Mouse (Mus musculus) heart, embryonic 13.5 days (tissue): Measurements from ENCODE around the gene Slc1a7. TPM values are rescaled to one million over a fixed set of nuclear protein-coding genes. Genes with fewer than 3 reads are reported as not detected.

Source experiments
- ATAC-seq: fragments of 200-750 bp; cut with Nextera tagmentation; 2 replicates; pipeline ENCODE4 v1.8.0; 2017; ENCODE audit warnings: moderate TSS enrichment; ENCODE audit not compliant: insufficient number of reproducible peaks, low FRiP score, low TSS enrichment; ENCODE audit errors: extremely low read depth
- H3K27ac ChIP-seq: fragments of 300-500 bp; sonication (generic); replicated peaks from 2 replicates; pipeline ENCODE4 v1.5.1; 2015; ENCODE audit warnings: moderate library complexity, mild to moderate bottlenecking, inconsistent platforms
- H3K27me3 ChIP-seq: fragments of 300-500 bp; sonication (generic); replicated peaks from 2 replicates; pipeline ENCODE4 v1.6.1; 2015; ENCODE audit warnings: mild to moderate bottlenecking, inconsistent platforms
- H3K36me3 ChIP-seq: fragments of 300-500 bp; sonication (generic); 2 replicates; pipeline ENCODE4 v1.6.1; 2015; ENCODE audit warnings: mild to moderate bottlenecking, inconsistent platforms
- H3K4me1 ChIP-seq: fragments of 300-500 bp; sonication (generic); 2 replicates; pipeline ENCODE4 v1.6.1; 2015; ENCODE audit warnings: inconsistent platforms
- H3K4me2 ChIP-seq: fragments of 300-500 bp; sonication (generic); 2 replicates; pipeline ENCODE4 v1.6.1; 2015; ENCODE audit warnings: inconsistent platforms, mild to moderate bottlenecking, moderate library complexity
- H3K4me3 ChIP-seq: fragments of 300-500 bp; sonication (generic); 2 replicates; pipeline ENCODE4 v1.5.1; 2015; ENCODE audit warnings: moderate library complexity, mild to moderate bottlenecking, inconsistent platforms
- H3K9ac ChIP-seq: fragments of 300-500 bp; sonication (generic); 2 replicates; pipeline ENCODE4 v1.6.1; 2015; ENCODE audit warnings: inconsistent platforms, mild to moderate bottlenecking, moderate library complexity
- H3K9me3 ChIP-seq: fragments of 300-500 bp; sonication (generic); 2 replicates; pipeline ENCODE4 v1.6.1; 2016; ENCODE audit warnings: inconsistent platforms
- WGBS: fragments of 180-500 bp; shearing (Covaris S2); methylation state at CpG from one replicate; pipeline ENCODE4 v1.1.7; 2015; ENCODE audit warnings: mixed read lengths; 5-methylcytosine and 5-hydroxymethylcytosine counted together
- polyA plus RNA-seq: library from polyadenylated mRNA; unstranded; fragments of >200 nt; fragmentation: Nextera tagmentation; extraction: Ambion mirVana; gene quantifications from 2 replicates; pipeline ENCODE4 v1.2.1, GENCODE M21; 2015

Slc1a7 gene
- polyA plus RNA-seq, 1 experiment from 2014 or later = not detected

DNA sequence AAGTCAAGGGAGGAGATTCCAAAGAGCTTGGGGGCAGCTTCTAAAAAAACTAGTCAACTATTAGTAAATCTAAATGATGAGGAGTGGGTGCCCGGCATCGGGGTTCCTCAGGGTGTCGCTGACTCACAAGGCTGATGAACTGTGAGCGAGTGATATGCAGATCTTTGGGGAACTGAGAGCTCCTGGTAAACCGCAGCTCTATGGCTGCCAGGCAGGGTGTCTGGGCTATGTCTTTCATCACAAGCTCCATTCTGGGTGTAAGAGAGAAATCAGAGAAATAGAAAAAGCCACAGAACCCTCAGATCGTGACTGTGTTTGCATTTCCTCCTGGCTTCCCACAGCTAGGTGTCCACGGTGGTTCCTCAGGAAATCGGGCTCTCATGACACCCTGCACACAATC lies 20.8 kb downstream of the Slc1a7 start:
- H3K36me3 ChIP-seq = no peaks in the 10 kb centered on the region

DNA sequence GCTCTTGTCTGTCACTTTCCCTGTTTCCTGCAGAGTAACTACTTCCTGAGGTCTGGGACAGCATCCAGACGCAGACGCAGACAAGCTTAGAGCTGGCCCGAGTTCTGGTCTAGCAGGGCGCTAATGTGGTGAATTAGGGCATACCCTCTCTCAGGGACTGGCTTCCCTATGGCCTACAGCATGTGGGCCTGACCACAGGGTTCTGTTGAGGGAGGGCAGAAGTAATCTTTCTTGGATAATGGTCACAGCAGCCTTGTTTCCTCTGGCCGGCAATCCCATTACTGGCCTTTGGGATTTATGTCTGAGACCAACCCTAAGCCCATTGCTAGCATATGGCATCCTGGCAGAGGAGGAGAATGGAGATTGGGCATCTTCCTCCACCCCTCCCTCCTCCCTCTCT lies 22.7 kb downstream of the Slc1a7 start:
- no peak overlapping the region for H3K9ac ChIP-seq
- 53% methylated on average over 5 of the region's 5 CpGs for WGBS
- no peak overlapping the region for H3K4me2 ChIP-seq
- ATAC-seq = no peak
- H3K36me3 ChIP-seq = no peaks in the 10 kb centered on the region
- H3K27me3 ChIP-seq = peaks cover 12% of the 10 kb centered on the region
- peaks cover 7% of the 10 kb centered on the region; the same call in 1 of the 2 replicates for H3K9me3 ChIP-seq
- H3K27ac ChIP-seq = no peak overlapping the region
- peaks cover 19% of the 10 kb centered on the region for H3K4me1 ChIP-seq
- H3K4me3 ChIP-seq = no peak overlapping the region

More for the DNA sequence above, 20.8 kb downstream of the Slc1a7 start:
- Histone ChIP-seq H3K9me3 (no peaks in the 10 kb centered on the region), H3K4me3 (no peak overlapping the region), H3K4me2 (0 out of 2 replicates have a peak overlapping the region, but pooled peaks have one; percentile 5), H3K4me1 (peaks cover 19% of the 10 kb centered on the region), H3K27ac (no peak overlapping the region), H3K27me3 (peaks cover 12% of the 10 kb centered on the region), H3K9ac (0 out of 2 replicates have a peak overlapping the region, but pooled peaks have one; percentile 14)
- ATAC-seq = no peak
- WGBS = 12% methylated on average over 8 of the region's 8 CpGs

GRCm38 (mm10) chr4:107991879-107992278 lies 23.7 kb downstream of the Slc1a7 start:
- 0 out of 2 replicates have a peak overlapping the region, but pooled peaks have one; percentile 12 for H3K9ac ChIP-seq
- H3K27ac ChIP-seq = no peak overlapping the region
- peaks cover 7% of the 10 kb centered on the region; the same call in 1 of the 2 replicates for H3K9me3 ChIP-seq
- no peak overlapping the region for H3K4me2 ChIP-seq
- H3K4me1 ChIP-seq = peaks cover 19% of the 10 kb centered on the region
- peaks cover 12% of the 10 kb centered on the region for H3K27me3 ChIP-seq
- WGBS = 16% methylated on average over 6 of the region's 6 CpGs
- H3K36me3 ChIP-seq = no peaks in the 10 kb centered on the region
- H3K4me3 ChIP-seq = no peak overlapping the region
- no peak for ATAC-seq

DNA sequence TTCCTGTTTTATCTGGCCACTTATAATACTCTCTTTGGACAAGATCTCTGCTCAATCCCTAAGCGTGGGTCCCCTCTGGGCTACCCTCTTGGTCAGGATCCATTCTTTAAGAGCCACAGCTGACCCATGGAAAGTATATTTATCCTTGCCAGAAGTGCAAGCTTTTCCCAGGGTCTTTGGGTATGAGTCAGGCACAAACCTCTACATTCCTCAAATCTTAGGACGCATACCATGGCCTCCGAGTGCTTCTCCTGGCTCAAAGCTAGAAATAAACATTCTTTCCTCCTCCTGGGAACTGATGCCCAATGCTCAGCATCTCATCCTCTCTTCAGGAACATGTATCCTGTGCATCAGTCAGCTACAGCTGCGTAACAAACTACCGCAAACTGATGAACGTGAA lies 26.9 kb downstream of the Slc1a7 start:
- no peak overlapping the region for H3K9ac ChIP-seq
- no peak for ATAC-seq
- no peak overlapping the region for H3K27ac ChIP-seq
- H3K27me3 ChIP-seq = peaks cover 17% of the 10 kb centered on the region
- no peak overlapping the region for H3K4me3 ChIP-seq
- peaks cover 24% of the 10 kb centered on the region for H3K4me1 ChIP-seq
- 75% methylated on average over 6 of the region's 6 CpGs for WGBS
- H3K36me3 ChIP-seq = no peaks in the 10 kb centered on the region
- peaks cover 7% of the 10 kb centered on the region; the same call in 1 of the 2 replicates for H3K9me3 ChIP-seq
- H3K4me2 ChIP-seq = no peak overlapping the region

- ATAC-seq = no peak
- H3K9me3 ChIP-seq = peaks cover 7% of the 10 kb centered on the region; the same call in 1 of the 2 replicates
- no peak overlapping the region for H3K4me2 ChIP-seq
- H3K36me3 ChIP-seq = no peaks in the 10 kb centered on the region
- no peak overlapping the region for H3K27ac ChIP-seq
- no peak overlapping the region for H3K9ac ChIP-seq
- H3K4me1 ChIP-seq = peaks cover 24% of the 10 kb centered on the region
- no peak overlapping the region for H3K4me3 ChIP-seq
- WGBS = 76% methylated on average over 6 of the region's 6 CpGs
- peaks cover 17% of the 10 kb centered on the region for H3K27me3 ChIP-seq
Measured at GRCm38 (mm10) chr4:107995727-107996126, 27.6 kb downstream of the Slc1a7 start.

DNA sequence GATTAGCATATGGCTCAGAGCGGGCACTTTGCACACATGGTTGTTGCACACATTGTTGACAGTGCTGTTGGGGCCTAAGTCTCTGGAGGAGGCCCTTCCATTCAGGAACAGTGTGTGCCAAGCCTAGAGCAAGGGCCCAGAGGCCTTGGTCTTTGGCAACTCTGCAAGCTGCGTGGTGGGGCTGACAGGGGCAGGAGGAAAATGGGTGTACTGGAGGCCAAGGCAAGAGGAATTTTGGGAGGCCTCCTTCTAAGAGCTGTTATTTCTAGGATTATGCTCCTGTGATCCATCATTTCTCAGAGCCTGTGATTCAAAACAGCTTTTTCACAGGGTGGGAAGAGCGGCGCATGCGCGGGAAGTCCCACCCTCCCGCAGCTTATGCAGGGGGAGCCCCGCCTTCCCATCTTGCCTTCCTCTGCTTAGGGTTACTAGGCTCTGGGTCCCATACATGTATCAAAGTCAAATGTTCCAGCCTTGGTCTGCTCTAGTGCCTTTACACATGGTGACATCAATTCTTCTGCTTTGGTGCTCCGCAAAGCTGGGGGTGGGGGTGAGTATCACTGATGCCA lies 28.4 kb downstream of the Slc1a7 start:
- no peak overlapping the region for H3K27ac ChIP-seq
- no peak overlapping the region for H3K4me3 ChIP-seq
- H3K27me3 ChIP-seq = peaks cover 17% of the 10 kb centered on the region
- H3K9me3 ChIP-seq = peaks cover 7% of the 10 kb centered on the region; the same call in 1 of the 2 replicates
- WGBS = 95% methylated on average over 9 of the region's 9 CpGs
- H3K4me1 ChIP-seq = peaks cover 20% of the 10 kb centered on the region
- H3K9ac ChIP-seq = no peak overlapping the region
- H3K36me3 ChIP-seq = no peaks in the 10 kb centered on the region
- no peak overlapping the region for H3K4me2 ChIP-seq
- no peak for ATAC-seq

- Histone ChIP-seq H3K9me3 (peaks cover 7% of the 10 kb centered on the region; the same call in 1 of the 2 replicates), H3K4me3 (no peak overlapping the region), H3K9ac (no peak overlapping the region), H3K27ac (no peak overlapping the region), H3K4me1 (peaks cover 12% of the 10 kb centered on the region), H3K27me3 (peaks cover 4% of the 10 kb centered on the region; the same call in 1 of the 2 replicates), H3K36me3 (no peaks in the 10 kb centered on the region), H3K4me2 (peak overlapping the region; percentile 19; the same call in 1 of the 2 replicates)
- WGBS = 28% methylated on average over 11 of the region's 11 CpGs
- ATAC-seq = no peak
Measured at GRCm38 (mm10) chr4:107998641-107999332, 30.7 kb downstream of the Slc1a7 start.

- Histone ChIP-seq H3K4me2 (0 out of 2 replicates have a peak overlapping the region, but pooled peaks have one; percentile 19), H3K36me3 (no peaks in the 10 kb centered on the region), H3K9ac (no peak overlapping the region), H3K9me3 (peaks cover 7% of the 10 kb centered on the region; the same call in 1 of the 2 replicates), H3K27ac (no peak overlapping the region), H3K27me3 (peaks cover 5% of the 10 kb centered on the region; the same call in 1 of the 2 replicates), H3K4me1 (peaks cover 12% of the 10 kb centered on the region), H3K4me3 (no peak overlapping the region)
- no peak for ATAC-seq
- 73% methylated on average over 1 of the region's 1 CpGs for WGBS
Measured at GRCm38 (mm10) chr4:107999380-107999779, 31.2 kb downstream of the Slc1a7 start.

- H3K27ac ChIP-seq = 0 out of 2 replicates have a peak overlapping the region, but pooled peaks have one; percentile 9
- no peaks in the 10 kb centered on the region for H3K9me3 ChIP-seq
- peaks cover 14% of the 10 kb centered on the region for H3K4me1 ChIP-seq
- H3K9ac ChIP-seq = 0 out of 2 replicates have a peak overlapping the region, but pooled peaks have one; percentile 28
- no peaks in the 10 kb centered on the region for H3K36me3 ChIP-seq
- WGBS = 50% methylated on average over 7 of the region's 7 CpGs
- no peak overlapping the region for H3K4me2 ChIP-seq
- no peak overlapping the region for H3K4me3 ChIP-seq
- no peak for ATAC-seq
- peaks cover 17% of the 10 kb centered on the region for H3K27me3 ChIP-seq
Measured at GRCm38 (mm10) chr4:108005328-108005727, 37.2 kb downstream of the Slc1a7 start.

GRCm38 (mm10) chr4:108007532-108008103 lies 39.5 kb downstream of the Slc1a7 start:
- Histone ChIP-seq H3K4me3 (no peak overlapping the region), H3K9ac (no peak overlapping the region), H3K27ac (no peak overlapping the region), H3K9me3 (no peaks in the 10 kb centered on the region), H3K36me3 (no peaks in the 10 kb centered on the region), H3K27me3 (peaks cover 17% of the 10 kb centered on the region), H3K4me2 (no peak overlapping the region), H3K4me1 (peaks cover 14% of the 10 kb centered on the region)
- WGBS = 72% methylated on average over 7 of the region's 7 CpGs
- no peak for ATAC-seq

- 49% methylated on average over 8 of the region's 8 CpGs for WGBS
- Histone ChIP-seq H3K9ac (no peak overlapping the region), H3K4me3 (no peak overlapping the region), H3K9me3 (no peaks in the 10 kb centered on the region), H3K4me2 (no peak overlapping the region), H3K4me1 (peaks cover 14% of the 10 kb centered on the region), H3K27me3 (peaks cover 17% of the 10 kb centered on the region), H3K36me3 (no peaks in the 10 kb centered on the region), H3K27ac (no peak overlapping the region)
- no peak for ATAC-seq
Measured at GRCm38 (mm10) chr4:108008541-108008940, 40.4 kb downstream of the Slc1a7 start.
